Mouse (Mus musculus) kidney, adult 11 months (tissue): ENCODE measurements around the gene Agbl2.
A peak's percentile ranks its signal among the peaks of the same experiment; 100 is the strongest.
"Not testable (repeated sequence)": the region's sequence is repeated elsewhere in the genome, so short reads cannot be mapped to it uniquely, and the experiment has no call there.

Experiments
- DNase-seq: peaks from one replicate; pipeline ENCODE4 v3.0.0; 2022

Gene Agbl2

GRCm38 (mm10) chr2:90818710-90819109 lies 36.2 kb downstream of the Agbl2 start:
- DNase-seq = no peak

GRCm38 (mm10) chr2:90820894-90821293 lies 38.4 kb downstream of the Agbl2 start:
- DNase-seq = no peak

GRCm38 (mm10) chr2:90822978-90823377 lies 40.5 kb downstream of the Agbl2 start:
- no peak for DNase-seq

GRCm38 (mm10) chr2:90823781-90824180 lies 41.3 kb downstream of the Agbl2 start:
- DNase-seq = no peak

DNA sequence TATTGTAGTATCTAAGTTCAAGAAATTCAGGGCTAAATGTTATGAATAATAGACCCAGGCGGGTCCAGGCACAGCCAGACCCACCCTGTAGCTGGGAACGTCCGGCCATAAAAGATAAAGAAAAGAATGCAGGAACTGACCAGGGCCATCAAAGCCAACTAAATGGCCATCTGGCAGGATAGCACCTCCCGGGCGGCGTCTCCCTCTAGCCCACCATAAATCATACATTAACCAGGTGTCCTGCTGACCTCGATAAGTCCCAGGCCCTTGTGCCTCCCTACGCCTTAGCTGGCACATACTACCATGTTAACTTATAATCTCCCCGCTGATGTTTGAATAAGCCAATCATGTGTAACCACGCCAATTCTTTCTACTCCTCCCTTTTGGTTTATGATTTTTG lies 42.0 kb downstream of the Agbl2 start:
- not testable (repeated sequence) for DNase-seq

DNA sequence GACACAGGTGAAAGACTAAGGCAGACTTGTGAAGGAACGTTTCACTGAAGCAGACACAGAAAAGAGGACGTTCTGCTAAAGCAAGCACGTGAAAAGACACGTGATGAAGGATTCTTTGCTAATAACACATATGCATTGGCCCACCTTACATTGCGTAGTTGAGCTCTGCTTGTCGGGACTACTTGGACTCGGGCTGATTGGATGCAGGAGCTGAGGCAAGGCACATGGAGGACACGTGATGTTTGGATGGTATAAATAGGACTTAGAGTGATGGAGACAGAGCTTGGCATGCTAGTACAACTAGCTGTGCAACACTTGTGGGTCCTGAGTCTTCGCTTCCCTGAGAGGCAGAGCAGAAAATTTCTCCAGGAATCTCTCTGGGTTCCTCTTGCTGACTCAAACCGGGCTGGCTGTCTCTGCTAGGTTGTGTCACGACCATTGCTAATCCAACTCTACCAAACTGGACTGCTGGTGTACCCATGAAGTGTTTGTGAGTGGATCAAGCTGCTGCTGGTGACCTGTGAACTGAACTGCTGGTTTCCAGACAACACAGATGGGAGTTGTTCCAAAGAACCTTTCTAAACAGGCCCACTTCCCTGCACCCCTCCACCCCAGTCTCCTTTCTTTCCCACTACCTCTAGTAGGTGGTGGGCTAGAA lies 43.1 kb downstream of the Agbl2 start:
- no peak for DNase-seq

- DNase-seq = no peak
These were observed 46.2 kb downstream of the Agbl2 start for GRCm38 (mm10) chr2:90828739-90829138.

GRCm38 (mm10) chr2:90833502-90833901 lies 51.0 kb downstream of the Agbl2 start:
- no peak for DNase-seq

DNA sequence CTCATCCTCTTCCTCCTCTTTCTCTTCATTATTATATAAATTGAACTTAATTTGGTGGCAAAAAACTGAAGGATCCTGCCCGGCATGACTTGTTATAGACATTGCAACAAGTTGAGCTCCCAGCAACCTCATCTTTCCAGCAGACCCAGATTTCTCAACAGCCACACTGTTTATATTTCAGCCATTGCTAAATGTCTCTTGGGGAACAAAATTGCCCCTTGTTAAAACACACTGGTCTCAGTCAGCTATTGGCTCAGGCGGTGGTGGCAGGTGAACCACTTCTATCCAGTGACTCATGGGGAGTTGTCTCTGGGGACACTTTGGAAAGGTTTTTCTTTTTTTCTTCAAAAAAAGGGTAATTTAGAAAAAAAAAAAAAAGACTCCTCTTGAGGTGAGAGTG lies 56.1 kb downstream of the Agbl2 start:
- no peak for DNase-seq

GRCm38 (mm10) chr2:90843666-90844065 lies 61.1 kb downstream of the Agbl2 start:
- DNase-seq = no peak

DNA sequence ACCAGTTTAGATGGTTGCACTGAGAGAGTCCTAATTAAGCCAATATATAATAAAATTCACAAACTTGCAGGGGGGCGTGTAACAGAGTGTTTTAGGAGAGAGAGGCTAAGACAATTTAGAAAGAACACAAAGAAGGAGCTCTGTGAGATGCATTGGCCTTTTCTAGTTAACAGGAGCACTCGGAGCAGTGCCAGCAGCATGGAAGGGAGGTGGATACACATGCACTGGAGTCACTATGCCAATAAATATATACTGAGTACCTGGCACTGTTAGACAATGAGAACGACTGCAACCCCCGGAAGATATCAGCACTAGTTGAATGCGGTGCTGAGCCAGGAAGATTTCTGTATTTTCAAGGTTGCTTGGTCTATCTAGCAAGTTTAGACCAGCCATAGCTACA lies 61.7 kb downstream of the Agbl2 start:
- DNase-seq = no peak

DNA sequence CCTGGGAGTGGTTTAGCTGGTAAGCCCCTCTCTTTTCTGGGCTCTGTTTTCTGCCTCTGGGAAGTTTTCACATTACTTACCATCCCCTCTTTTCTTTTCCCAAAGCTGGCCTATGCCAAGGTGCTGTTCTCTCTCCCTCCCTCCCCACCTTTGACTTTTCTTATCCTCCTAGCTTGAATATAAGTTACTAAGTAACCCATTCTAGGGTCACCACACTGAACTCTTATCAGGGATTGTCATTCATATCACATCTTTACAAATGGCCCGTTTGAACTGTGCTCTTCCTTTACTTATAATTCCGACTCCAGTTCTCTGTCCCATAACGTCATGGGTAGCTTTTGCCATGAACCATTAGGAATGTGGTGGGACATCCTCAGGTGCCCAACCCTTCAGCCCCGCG lies 62.7 kb downstream of the Agbl2 start:
- no peak for DNase-seq

DNA sequence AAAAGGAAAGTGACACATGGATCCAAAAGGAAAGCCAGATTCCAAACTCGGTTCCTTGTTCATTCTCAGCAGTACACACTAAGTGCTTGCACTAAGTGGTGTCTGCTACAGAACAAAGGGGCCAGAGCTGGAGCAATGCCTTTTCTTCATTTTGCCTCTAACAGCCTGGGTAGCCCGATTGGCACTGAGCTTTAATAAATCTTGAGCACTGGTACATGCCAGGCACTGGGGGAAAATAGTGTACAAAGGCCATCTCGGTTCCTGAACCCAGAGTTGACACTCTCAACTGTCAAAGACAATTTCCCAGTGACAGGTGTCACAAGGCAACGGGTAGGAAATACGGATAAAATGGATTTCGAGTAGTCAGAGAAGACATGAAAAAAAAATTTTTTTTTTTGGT lies 63.6 kb downstream of the Agbl2 start:
- peak; percentile 37 for DNase-seq

DNA sequence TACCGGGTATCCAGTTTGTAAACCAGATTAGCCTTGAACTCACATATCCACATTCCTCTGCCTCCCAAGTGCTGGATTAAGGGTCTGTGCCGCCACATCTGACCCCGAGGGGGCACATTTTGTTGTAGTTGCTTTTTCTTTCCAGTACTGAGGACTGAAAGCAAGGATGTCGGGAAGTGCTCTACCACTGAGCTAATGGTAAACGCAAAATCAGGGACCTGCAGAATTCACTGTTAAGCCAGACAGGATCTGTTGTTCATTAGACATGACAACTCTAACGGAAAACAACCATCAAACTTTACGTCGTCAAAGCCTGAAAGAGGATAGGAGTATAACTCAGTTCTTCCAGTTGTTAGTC lies 64.0 kb downstream of the Agbl2 start:
- DNase-seq = no peak

GRCm38 (mm10) chr2:90846955-90847680 lies 64.6 kb downstream of the Agbl2 start, which contains the start of gene Mtch2:
TSS of gene Mtch2 (plus strand) at chr2:90847155.
- DNase-seq = peak; percentile 97

DNA sequence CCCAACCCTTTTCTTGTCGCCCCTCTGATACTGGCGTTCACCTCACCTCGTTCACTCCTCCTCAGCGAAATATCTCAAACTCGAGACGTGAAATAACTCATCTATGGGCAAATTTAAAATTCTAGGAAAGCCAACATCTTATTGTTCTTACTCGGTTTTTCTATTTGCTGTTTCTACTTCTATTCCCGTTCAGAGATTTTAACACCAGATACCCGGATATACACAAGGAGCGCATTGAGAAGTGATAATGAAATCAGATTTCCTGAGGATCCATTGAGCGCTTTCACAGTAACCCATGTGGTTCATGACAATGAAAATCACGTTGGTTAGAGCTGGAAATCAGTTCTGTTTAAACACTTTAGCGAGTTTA lies 65.1 kb downstream of the Agbl2 start:
- no peak for DNase-seq

DNA sequence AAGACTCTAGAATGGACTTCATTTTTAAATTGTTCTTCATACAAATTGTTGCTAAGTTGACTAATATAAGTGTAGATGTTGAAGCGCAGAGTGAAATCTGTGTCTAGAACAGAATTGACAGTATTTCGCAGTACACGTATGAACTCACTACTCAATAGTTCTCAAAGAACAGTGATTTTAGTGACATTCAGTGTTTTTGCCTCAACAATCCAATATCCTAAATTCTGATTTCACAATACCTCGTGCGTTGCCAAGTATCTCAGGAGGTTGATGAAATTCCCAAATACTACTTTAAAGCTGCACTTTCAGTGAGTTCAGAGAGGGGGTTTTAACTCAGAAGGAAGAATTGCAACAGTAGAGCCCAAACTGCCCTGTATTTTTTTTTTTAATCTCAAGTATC lies 65.8 kb downstream of the Agbl2 start:
- no peak for DNase-seq

DNA sequence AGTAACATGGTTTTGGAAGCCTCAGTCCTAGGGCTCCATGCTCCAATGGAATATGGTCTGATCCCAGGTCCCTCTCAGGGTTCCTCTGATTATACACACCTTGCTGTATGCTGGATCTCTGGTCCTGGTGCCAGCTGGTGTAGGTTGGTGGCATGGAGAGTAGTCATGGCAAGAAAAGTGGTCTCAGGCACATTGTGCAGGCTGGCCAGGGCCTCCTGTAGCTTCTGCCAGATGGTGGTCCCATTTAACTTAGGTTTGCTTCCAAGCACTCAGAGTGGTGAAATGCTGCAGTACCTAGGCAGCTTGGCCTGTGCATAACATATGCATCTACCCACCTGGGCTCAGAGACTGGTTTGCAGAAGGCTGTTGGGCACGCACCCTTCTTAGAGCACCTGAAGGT lies 67.9 kb downstream of the Agbl2 start:
- DNase-seq = no peak

DNA sequence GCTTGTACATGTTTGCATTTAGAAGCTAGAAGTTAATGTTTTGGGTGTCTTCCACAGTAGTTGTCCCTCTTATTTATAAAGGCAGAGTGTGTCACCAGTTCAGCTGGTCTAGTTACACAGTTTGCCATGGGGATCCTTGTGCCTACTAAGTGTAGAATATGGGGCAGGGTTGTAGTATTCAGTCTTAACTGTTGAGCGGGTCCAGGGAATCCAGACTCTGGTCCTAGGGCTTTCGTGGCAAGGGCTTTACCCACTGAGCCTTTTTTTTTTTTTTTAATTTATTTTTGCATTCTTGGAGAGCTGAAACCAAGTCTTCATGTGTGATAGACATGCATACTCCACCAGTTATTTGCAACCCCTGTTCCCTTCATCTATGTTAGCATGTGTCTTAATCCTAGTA lies 79.0 kb downstream of the Agbl2 start:
- DNase-seq = no peak

GRCm38 (mm10) chr2:90864184-90864583 lies 81.7 kb downstream of the Agbl2 start:
- DNase-seq = no peak

DNA sequence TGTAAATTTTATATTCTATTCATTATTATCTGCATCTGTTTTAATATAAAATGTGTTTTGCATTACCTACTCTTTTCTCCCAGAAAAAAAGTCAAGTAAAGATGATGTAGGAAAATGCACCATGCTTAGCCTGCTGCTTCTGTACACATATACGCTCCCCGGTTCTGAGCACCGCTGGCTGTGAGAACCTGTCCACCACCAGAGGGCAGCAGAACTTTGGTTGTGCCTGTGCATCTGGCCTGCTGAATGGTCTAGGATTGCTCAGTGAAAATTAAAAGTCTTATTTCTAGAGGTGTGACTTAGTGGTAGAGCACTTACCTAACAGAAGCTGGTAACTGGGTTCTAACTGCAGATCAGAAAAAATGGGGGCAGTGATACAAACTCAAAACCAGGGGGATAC lies 84.0 kb downstream of the Agbl2 start:
- DNase-seq = peak; percentile 59

GRCm38 (mm10) chr2:90870136-90870601 lies 87.6 kb downstream of the Agbl2 start:
- no peak for DNase-seq

GRCm38 (mm10) chr2:90871180-90871961 lies 88.8 kb downstream of the Agbl2 start:
- DNase-seq = no peak

DNA sequence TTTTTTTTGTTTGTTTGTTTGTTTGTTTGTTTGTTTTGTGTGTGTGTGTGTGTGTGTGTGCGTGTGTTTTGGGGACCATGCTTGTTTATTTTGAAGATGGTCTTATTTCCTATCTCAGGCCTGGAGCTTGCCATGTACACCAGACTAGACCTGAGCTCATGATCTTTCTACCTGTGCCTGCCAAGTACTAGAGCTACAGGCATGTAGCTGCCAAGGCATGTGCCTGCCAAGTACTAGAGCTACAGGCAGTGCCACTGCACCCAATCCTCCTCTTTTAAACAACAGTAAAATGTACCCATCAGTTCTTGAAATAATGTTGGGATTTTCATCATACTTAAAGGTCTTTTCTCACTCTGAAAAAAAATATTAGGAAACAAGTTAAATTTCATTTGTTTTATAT lies 91.5 kb downstream of the Agbl2 start:
- no peak for DNase-seq
